Mouse (Mus musculus) cortical plate, adult 2 months (tissue): ENCODE measurements at regions not wholly inside any gene's neighbourhood (a gene's known extent, or its start where the extent isn't known, plus 50 kb on each side); places are given as distances from the start of the nearest gene placed in this dataset.

Experiments
- CTCF ChIP-seq: fragments of 200-500 bp; IDR thresholded peaks from 2 replicates; pipeline ENCODE4 v1.5.1; 2011; ENCODE audit warnings: mild to moderate bottlenecking, control low read depth, low read length; ENCODE audit not compliant: insufficient read depth; ENCODE audit errors: extremely low read depth
- POLR2A ChIP-seq: fragments of 200-500 bp; IDR thresholded peaks from 2 replicates; pipeline ENCODE4 v1.6.1; 2011; ENCODE audit warnings: mild to moderate bottlenecking, low read length, control low read depth; ENCODE audit not compliant: insufficient read depth; ENCODE audit errors: extremely low read depth

DNA sequence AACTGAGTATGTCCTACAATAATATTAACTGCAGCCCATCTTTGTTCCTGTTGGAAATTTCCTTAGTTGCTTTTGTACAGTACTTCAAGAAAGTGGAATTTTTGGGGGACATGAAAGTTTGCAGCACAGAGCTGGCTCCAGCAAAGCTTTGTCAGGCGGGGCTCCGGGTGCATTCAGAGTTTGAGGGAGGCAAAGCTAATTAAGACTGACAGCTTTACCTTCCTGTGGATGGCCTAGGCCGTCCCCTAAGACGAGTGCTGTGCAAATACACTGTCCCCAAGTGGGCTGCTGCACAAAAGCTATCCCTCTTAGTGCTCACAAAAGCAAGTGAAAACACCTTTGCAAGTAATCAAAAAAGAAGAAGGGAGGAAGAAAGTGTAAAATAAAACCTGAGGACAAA lies 68.7 kb upstream of the Ndufs6 start:
- TF ChIP-seq CTCF (no peak), POLR2A (no peak)
